Mouse (Mus musculus): ENCODE measurements around the gene Srrm3. TPM values are rescaled to one million over a fixed set of nuclear protein-coding genes. Genes with fewer than 3 reads are reported as not detected.
A peak's percentile ranks its signal among the peaks of the same experiment; 100 is the strongest.

The Srrm3 gene
- polyA plus RNA-seq, 1 experiment from 2014 or later, result 79.4 TPM

GRCm38 (mm10) chr5:135824517-135824916 lies 17.8 kb downstream of the Srrm3 start:
- Histone ChIP-seq H3K4me1 (replicated peaks) (peaks cover 40% of the 10 kb centered on the region), H3K9ac (no peak overlapping the region), H3K9me3 (no peaks in the 10 kb centered on the region), H3K36me3 (no peaks in the 10 kb centered on the region), H3K4me3 (no peak overlapping the region), H3K27ac (replicated peaks) (no peak overlapping the region), H3K4me2 (no peak overlapping the region), H3K27me3 (no peaks in the 10 kb centered on the region)
- ATAC-seq (ENCODE audit: low FRiP score, low read depth), result no peak
- 48% methylated on average over 3 of the region's 3 CpGs for WGBS

- H3K4me3 ChIP-seq, result no peak overlapping the region
- H3K4me1 ChIP-seq (replicated peaks), result peaks cover 40% of the 10 kb centered on the region
- H3K9me3 ChIP-seq, result no peaks in the 10 kb centered on the region
- no peaks in the 10 kb centered on the region for H3K36me3 ChIP-seq
- 31% methylated on average over 6 of the region's 6 CpGs for WGBS
- H3K9ac ChIP-seq, result 0 out of 2 replicates have a peak overlapping the region, but pooled peaks have one; percentile 8
- no peak overlapping the region for H3K4me2 ChIP-seq
- H3K27ac ChIP-seq (replicated peaks), result peak overlapping the region; percentile 47
- ATAC-seq (ENCODE audit: low FRiP score, low read depth), result no peak
- H3K27me3 ChIP-seq, result no peaks in the 10 kb centered on the region
Measured at GRCm38 (mm10) chr5:135826225-135826624, 19.5 kb downstream of the Srrm3 start.

GRCm38 (mm10) chr5:135829381-135829780 lies 22.7 kb downstream of the Srrm3 start:
- H3K9ac ChIP-seq, result no peak overlapping the region
- 85% methylated on average over 8 of the region's 8 CpGs for WGBS

DNA sequence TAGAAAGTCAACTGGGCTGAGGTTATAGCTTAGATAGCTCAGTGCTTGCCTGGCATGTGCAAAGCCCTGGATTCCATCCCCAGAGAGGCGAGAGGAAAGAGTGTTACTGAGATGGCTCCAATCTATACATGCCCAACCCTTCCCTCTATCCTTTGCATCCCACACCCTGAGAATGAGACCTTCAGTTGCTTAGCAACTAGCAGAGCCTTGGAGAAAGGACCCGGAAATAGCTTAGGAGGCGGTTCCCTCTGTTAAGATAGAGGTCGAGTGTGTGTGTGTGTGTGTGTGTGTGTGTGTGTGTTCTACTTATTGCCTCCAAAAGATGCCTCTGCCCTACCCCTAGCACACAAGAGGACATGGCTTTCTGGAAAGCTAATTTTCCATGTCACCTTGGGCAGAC lies 26.0 kb downstream of the Srrm3 start:
- WGBS, result 19% methylated on average over 4 of the region's 4 CpGs
- Histone ChIP-seq H3K4me2 (no peak overlapping the region), H3K27ac (replicated peaks) (peak overlapping the region; percentile 26), H3K36me3 (no peaks in the 10 kb centered on the region; the same call in 1 of the 2 replicates), H3K4me1 (replicated peaks) (peaks cover 36% of the 10 kb centered on the region), H3K4me3 (no peak overlapping the region), H3K9ac (no peak overlapping the region), H3K27me3 (no peaks in the 10 kb centered on the region), H3K9me3 (no peaks in the 10 kb centered on the region)
- ATAC-seq (ENCODE audit: low FRiP score, low read depth), result peak; percentile 28; the same call in 1 of the 2 replicates

More at GRCm38 (mm10) chr5:135829381-135829780, 22.7 kb downstream of the Srrm3 start:
- Histone ChIP-seq H3K9me3 (no peaks in the 10 kb centered on the region), H3K4me2 (no peak overlapping the region), H3K27ac (replicated peaks) (no peak overlapping the region), H3K4me1 (replicated peaks) (peaks cover 33% of the 10 kb centered on the region), H3K4me3 (no peak overlapping the region), H3K27me3 (no peaks in the 10 kb centered on the region), H3K36me3 (no peaks in the 10 kb centered on the region)
- ATAC-seq (ENCODE audit: low FRiP score, low read depth), result no peak

GRCm38 (mm10) chr5:135834769-135835491 lies 28.2 kb downstream of the Srrm3 start:
- Histone ChIP-seq H3K36me3 (peaks cover 4% of the 10 kb centered on the region; the same call in 1 of the 2 replicates), H3K4me1 (replicated peaks) (peaks cover 36% of the 10 kb centered on the region), H3K27me3 (no peaks in the 10 kb centered on the region), H3K4me2 (peak overlapping the region; percentile 75), H3K9me3 (no peaks in the 10 kb centered on the region), H3K27ac (replicated peaks) (peak overlapping the region; percentile 76), H3K4me3 (peak overlapping the region; percentile 41), H3K9ac (peak overlapping the region; percentile 35; the same call in 1 of the 2 replicates)
- ATAC-seq (ENCODE audit: low FRiP score, low read depth), result peak; percentile 87
- WGBS, result under 1% methylated on average over 47 of the region's 47 CpGs

GRCm38 (mm10) chr5:135835492-135835858 lies 28.8 kb downstream of the Srrm3 start:
- H3K4me1 ChIP-seq (replicated peaks), result peaks cover 36% of the 10 kb centered on the region
- 2% methylated on average over 12 of the region's 12 CpGs for WGBS
- no peaks in the 10 kb centered on the region for H3K9me3 ChIP-seq
- peak overlapping the region; percentile 41 for H3K4me3 ChIP-seq
- no peaks in the 10 kb centered on the region for H3K27me3 ChIP-seq
- H3K4me2 ChIP-seq, result peak overlapping the region; percentile 75
- ATAC-seq (ENCODE audit: low FRiP score, low read depth), result peak; percentile 75
- H3K27ac ChIP-seq (replicated peaks), result peak overlapping the region; percentile 76
- H3K36me3 ChIP-seq, result peaks cover 8% of the 10 kb centered on the region
- peak overlapping the region; percentile 35; the same call in 1 of the 2 replicates for H3K9ac ChIP-seq

- whole genome bisulfite sequencing, result 21% methylated on average over 12 of the region's 12 CpGs
- Histone ChIP-seq H3K9ac (no peak overlapping the region), H3K36me3 (peaks cover 8% of the 10 kb centered on the region), H3K27me3 (no peaks in the 10 kb centered on the region), H3K4me2 (peak overlapping the region; percentile 75), H3K9me3 (no peaks in the 10 kb centered on the region), H3K4me1 (replicated peaks) (peaks cover 36% of the 10 kb centered on the region), H3K4me3 (peak overlapping the region; percentile 41), H3K27ac (replicated peaks) (0 out of 2 replicates have a peak overlapping the region, but pooled peaks have one; percentile 76)
- peak; percentile 9; the same call in 1 of the 2 replicates for ATAC-seq (ENCODE audit: low FRiP score, low read depth)
Measured at GRCm38 (mm10) chr5:135835981-135836380, 29.3 kb downstream of the Srrm3 start.

- WGBS, result 74% methylated on average over 6 of the region's 6 CpGs
- no peaks in the 10 kb centered on the region for H3K27me3 ChIP-seq
- ATAC-seq (ENCODE audit: low FRiP score, low read depth), result no peak
Measured at GRCm38 (mm10) chr5:135841651-135842050, 35.0 kb downstream of the Srrm3 start.

DNA sequence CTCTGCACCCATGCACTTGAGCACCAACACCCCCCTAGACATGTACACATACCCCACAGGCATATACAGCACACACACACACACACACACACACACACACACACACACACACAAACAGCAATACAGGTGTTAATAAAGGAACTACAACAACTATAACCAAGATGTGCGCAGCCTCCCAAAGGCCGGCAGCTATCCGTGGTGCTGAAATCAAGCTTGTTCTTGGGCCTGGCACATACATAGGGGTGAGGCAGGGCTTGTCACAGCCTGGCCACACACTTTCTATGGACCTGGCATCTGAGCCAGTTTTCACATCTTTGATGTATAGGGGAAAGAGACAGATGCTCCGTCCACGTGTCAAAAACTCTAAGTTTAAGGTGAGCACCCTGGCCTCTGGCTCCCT lies 36.7 kb downstream of the Srrm3 start:
- no peak overlapping the region for H3K27ac ChIP-seq (replicated peaks)
- 31% methylated on average over 5 of the region's 5 CpGs for WGBS
- H3K9ac ChIP-seq, result no peak overlapping the region
- H3K4me3 ChIP-seq, result no peak overlapping the region
- no peak for ATAC-seq (ENCODE audit: low FRiP score, low read depth)
- H3K4me1 ChIP-seq (replicated peaks), result no peaks in the 10 kb centered on the region
- H3K27me3 ChIP-seq, result no peaks in the 10 kb centered on the region
- no peak overlapping the region for H3K4me2 ChIP-seq
- peaks cover 26% of the 10 kb centered on the region for H3K36me3 ChIP-seq
- H3K9me3 ChIP-seq, result no peaks in the 10 kb centered on the region

More at GRCm38 (mm10) chr5:135841651-135842050, 35.0 kb downstream of the Srrm3 start:
- H3K27ac ChIP-seq (replicated peaks), result no peak overlapping the region
- no peaks in the 10 kb centered on the region for H3K9me3 ChIP-seq
- H3K4me3 ChIP-seq, result no peak overlapping the region
- peaks cover 26% of the 10 kb centered on the region for H3K36me3 ChIP-seq
- H3K4me2 ChIP-seq, result no peak overlapping the region
- H3K4me1 ChIP-seq (replicated peaks), result no peaks in the 10 kb centered on the region
- H3K9ac ChIP-seq, result no peak overlapping the region

DNA sequence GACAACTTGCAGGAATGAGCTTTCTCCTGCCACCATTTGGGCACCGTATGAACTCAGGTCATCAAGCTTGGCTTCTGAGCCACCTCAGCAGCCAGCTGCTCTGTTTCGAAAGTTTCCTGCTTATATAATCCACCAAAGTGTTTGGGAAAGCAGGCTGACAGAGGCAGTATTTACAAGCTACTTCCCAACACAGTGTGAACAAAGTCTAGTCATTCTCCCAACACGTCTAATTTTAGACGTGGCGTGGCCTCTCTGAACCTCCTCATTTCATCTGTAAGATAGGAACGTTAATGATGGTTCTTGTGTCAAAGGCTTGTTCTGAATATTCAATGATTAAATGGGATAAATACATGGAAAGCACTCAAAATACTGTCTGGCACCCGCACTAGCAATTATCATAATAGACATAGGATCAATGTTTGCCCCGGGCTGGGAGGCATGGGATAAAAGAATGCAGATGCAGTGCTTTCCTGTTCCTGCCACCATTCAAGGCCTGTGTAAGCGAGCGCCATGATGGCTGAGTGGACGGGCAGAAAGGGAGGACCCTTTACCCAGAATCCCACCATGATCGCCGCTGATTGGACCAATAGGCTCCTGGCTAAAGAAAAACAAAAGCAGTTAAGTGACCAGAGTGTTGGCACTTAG lies 39.1 kb downstream of the Srrm3 start:
- H3K9ac ChIP-seq, result no peak overlapping the region
- no peak overlapping the region for H3K4me3 ChIP-seq
- 0 out of 2 replicates have a peak, but pooled peaks cover 17% of the 10 kb centered on the region for H3K36me3 ChIP-seq
- no peaks in the 10 kb centered on the region for H3K27me3 ChIP-seq
- H3K9me3 ChIP-seq, result no peaks in the 10 kb centered on the region
- 78% methylated on average over 13 of the region's 13 CpGs for WGBS
- H3K4me1 ChIP-seq (replicated peaks), result peaks cover 15% of the 10 kb centered on the region
- no peak for ATAC-seq (ENCODE audit: low FRiP score, low read depth)
- H3K4me2 ChIP-seq, result no peak overlapping the region
- no peak overlapping the region for H3K27ac ChIP-seq (replicated peaks)

DNA sequence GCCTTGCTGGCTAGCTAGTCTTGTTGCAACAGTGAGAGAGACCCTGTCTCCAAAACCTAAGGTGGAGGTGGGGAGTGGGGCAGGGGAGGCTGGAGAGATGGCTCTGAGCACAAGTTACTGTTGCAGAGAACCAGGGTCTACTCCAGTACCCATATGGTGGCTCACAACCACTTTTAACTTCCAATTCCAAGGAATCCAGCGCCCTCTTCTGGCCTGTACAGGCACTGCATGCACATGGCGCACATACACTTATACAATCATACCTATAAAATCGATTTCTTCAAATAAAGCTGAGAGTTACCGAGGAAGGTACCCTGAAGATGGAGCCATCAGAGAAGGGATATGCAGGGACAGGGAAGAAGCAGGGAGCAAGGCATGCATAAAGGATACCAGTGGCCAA lies 40.8 kb downstream of the Srrm3 start:
- ATAC-seq (ENCODE audit: low FRiP score, low read depth), result no peak
- no peak overlapping the region for H3K4me2 ChIP-seq
- no peak overlapping the region for H3K27ac ChIP-seq (replicated peaks)
- H3K9me3 ChIP-seq, result no peaks in the 10 kb centered on the region
- H3K9ac ChIP-seq, result no peak overlapping the region
- H3K4me1 ChIP-seq (replicated peaks), result peaks cover 31% of the 10 kb centered on the region
- 0 out of 2 replicates have a peak, but pooled peaks cover 14% of the 10 kb centered on the region for H3K36me3 ChIP-seq
- H3K4me3 ChIP-seq, result no peak overlapping the region
- WGBS, result 75% methylated on average over 4 of the region's 4 CpGs
- H3K27me3 ChIP-seq, result no peaks in the 10 kb centered on the region

- Histone ChIP-seq H3K9ac (no peak overlapping the region), H3K27me3 (no peaks in the 10 kb centered on the region), H3K36me3 (0 out of 2 replicates have a peak, but pooled peaks cover 11% of the 10 kb centered on the region), H3K27ac (replicated peaks) (no peak overlapping the region), H3K4me3 (no peak overlapping the region), H3K4me1 (replicated peaks) (peaks cover 31% of the 10 kb centered on the region), H3K9me3 (no peaks in the 10 kb centered on the region), H3K4me2 (no peak overlapping the region)
- WGBS, result 91% methylated on average over 3 of the region's 3 CpGs
- ATAC-seq (ENCODE audit: low FRiP score, low read depth), result no peak
Measured at GRCm38 (mm10) chr5:135847881-135848280, 41.2 kb downstream of the Srrm3 start.

All from hindbrain, embryonic 15.5 days (tissue).